Mouse (Mus musculus): ENCODE data around the gene Prkce.

GRCm38 (mm10) chr17:86526016-86526415, 358.4 kb downstream of the Prkce start:
- TF ChIP-seq POLR2A (IDR thresholded peaks at IDR 0.05; ENCODE audit: borderline replicate concordance, control insufficient read depth, low read depth, low read length), result no peak
- TF ChIP-seq CTCF (IDR thresholded peaks at IDR 0.05; ENCODE audit: control insufficient read depth, insufficient read depth, low read length), result no peak

Measured in bone marrow, adult 2 months (tissue).